Mouse (Mus musculus) embryo, embryonic 11 days (tissue): ENCODE results near the gene AL732309.1.
"Not testable (repeated sequence)": the region's sequence is repeated elsewhere in the genome, so short reads cannot be mapped to it uniquely, and the experiment has no call there.

Experiments
- DNase-seq: peaks from one replicate; pipeline ENCODE4 v3.0.0-alpha.2; 2015

The AL732309.1 gene

GRCm38 (mm10) chr2:25267241-25267640 lies 20.6 kb upstream of the AL732309.1 start:
- no peak for DNase-seq

- DNase-seq = no peak
Observed at GRCm38 (mm10) chr2:25266720-25267119, 20.1 kb upstream of the AL732309.1 start.

GRCm38 (mm10) chr2:25265897-25266656 lies 19.4 kb upstream of the AL732309.1 start:
- no peak for DNase-seq

- no peak for DNase-seq
Observed at GRCm38 (mm10) chr2:25264851-25265250, 18.2 kb upstream of the AL732309.1 start.

GRCm38 (mm10) chr2:25264286-25264660 lies 17.6 kb upstream of the AL732309.1 start:
- no peak for DNase-seq

GRCm38 (mm10) chr2:25263623-25264285 lies 17.1 kb upstream of the AL732309.1 start:
- DNase-seq = no peak

- peak; percentile 57 for DNase-seq
Observed at GRCm38 (mm10) chr2:25262795-25263622, 16.3 kb upstream of the AL732309.1 start.

- DNase-seq = peak; percentile 97
Observed at GRCm38 (mm10) chr2:25262291-25262767, 15.7 kb upstream of the AL732309.1 start, which contains the start of gene Tprn. TSS of gene Tprn (plus strand) at chr2:25262618.

- DNase-seq = no peak
Observed at GRCm38 (mm10) chr2:25261870-25262269, 15.2 kb upstream of the AL732309.1 start.

- no peak for DNase-seq
Observed at GRCm38 (mm10) chr2:25258887-25259286, 12.2 kb upstream of the AL732309.1 start.

- DNase-seq = not testable (repeated sequence)
Observed at GRCm38 (mm10) chr2:25257250-25257649, 10.6 kb upstream of the AL732309.1 start.

GRCm38 (mm10) chr2:25256443-25257109 lies 9.9 kb upstream of the AL732309.1 start:
- DNase-seq = peak; percentile 30

GRCm38 (mm10) chr2:25255284-25255779 lies 8.7 kb upstream of the AL732309.1 start, which contains the start of gene Tmem203:
TSS of gene Tmem203 (plus strand) at chr2:25255439.
- DNase-seq = peak; percentile 94

GRCm38 (mm10) chr2:25252331-25252730 lies 5.7 kb upstream of the AL732309.1 start:
- no peak for DNase-seq

- DNase-seq = no peak
Observed at GRCm38 (mm10) chr2:25244144-25244543, 2.5 kb downstream of the AL732309.1 start.

- no peak for DNase-seq
Observed at GRCm38 (mm10) chr2:25243342-25243741, 3.3 kb downstream of the AL732309.1 start.

- peak; percentile 56 for DNase-seq
Observed at GRCm38 (mm10) chr2:25242101-25242506, 4.6 kb downstream of the AL732309.1 start, which contains the start of the genes Rnf208 and Cysrt1. TSS of gene Rnf208 (plus strand) at chr2:25242255. TSS of gene Cysrt1 (minus strand) at chr2:25242452.

- no peak for DNase-seq
Observed at GRCm38 (mm10) chr2:25241438-25241775, 5.3 kb downstream of the AL732309.1 start.

- DNase-seq = peak; percentile 89
Observed at GRCm38 (mm10) chr2:25240723-25241437, 5.8 kb downstream of the AL732309.1 start.

GRCm38 (mm10) chr2:25240310-25240709 lies 6.4 kb downstream of the AL732309.1 start:
- no peak for DNase-seq

- no peak for DNase-seq
Observed at GRCm38 (mm10) chr2:25239766-25240165, 6.9 kb downstream of the AL732309.1 start.

- no peak for DNase-seq
Observed at GRCm38 (mm10) chr2:25238106-25238505, 8.6 kb downstream of the AL732309.1 start.
